Mouse (Mus musculus) inflammation-experienced regulatory T-cells, adult 6 months (primary cell): ENCODE results near the gene Cish. TPM values are rescaled to one million over a fixed set of nuclear protein-coding genes. Genes with fewer than 3 reads are reported as not detected.

Experiments
- ATAC-seq: one replicate; pipeline ENCODE4 v1.8.0; 2017
- polyA plus RNA-seq, 3 experiments: library from polyadenylated mRNA; unstranded; fragments of 100-300 nt; shearing (Covaris generic); gene quantifications; one replicate each; pipeline ENCODE4 v1.2.1; 2017

Gene Cish
- 100 to 1,000 TPM in 2 of 3 experiments, 10 to 100 TPM in 1; 85.4 to 124 (median 100) TPM for polyA plus RNA-seq

GRCm38 (mm10) chr9:107296016-107296040, at the start of gene Cish:
Gene Cish (plus strand): TSS chr9:107296026.
- no peak for ATAC-seq

GRCm38 (mm10) chr9:107246170-107246569, 49.7 kb upstream of the Cish start:
- peak; percentile 73 for ATAC-seq

DNA sequence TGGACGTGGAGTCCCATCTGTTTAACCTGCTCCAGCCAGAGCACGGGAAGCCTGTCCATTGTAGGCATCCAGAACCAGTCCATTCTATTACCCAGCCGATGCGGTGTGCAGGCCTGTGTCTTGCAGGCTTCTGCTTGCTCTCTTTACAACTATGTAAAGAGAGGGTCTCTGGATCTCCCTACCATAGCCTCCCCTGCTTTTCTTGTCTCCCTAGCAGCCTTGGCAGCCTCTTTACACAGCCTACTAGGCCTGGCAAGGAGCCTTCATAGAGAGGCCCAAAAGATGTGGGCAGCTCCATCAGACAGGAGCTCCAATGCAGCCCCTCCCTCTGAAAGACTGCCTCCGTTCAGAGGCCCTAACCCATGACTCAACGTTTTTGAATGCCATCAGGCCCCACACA, 46.7 kb upstream of the Cish start:
- ATAC-seq, result no peak

GRCm38 (mm10) chr9:107250416-107251337, 45.1 kb upstream of the Cish start:
- no peak for ATAC-seq

- ATAC-seq, result no peak
Observed at GRCm38 (mm10) chr9:107252164-107252563, 43.7 kb upstream of the Cish start.

DNA sequence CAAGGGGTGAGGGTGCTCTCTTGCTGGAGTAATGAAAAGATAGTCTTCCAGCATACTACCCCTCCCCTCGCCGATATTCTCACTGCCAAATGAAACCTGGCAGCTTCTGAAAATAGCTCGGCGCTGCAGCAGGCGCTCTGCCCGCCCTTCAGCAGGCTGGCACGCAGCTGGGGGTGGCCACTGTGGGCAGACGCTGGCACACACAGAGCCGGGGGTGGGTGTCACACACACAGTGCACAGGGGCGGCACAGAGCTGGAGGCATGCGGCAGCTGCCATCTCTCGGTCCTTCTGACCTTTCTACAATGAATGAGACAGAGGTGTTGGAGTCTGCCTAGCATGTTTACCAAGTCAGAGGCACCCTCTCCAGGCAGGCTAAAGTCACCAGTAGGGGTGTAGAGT, 41.4 kb upstream of the Cish start:
- no peak for ATAC-seq

DNA sequence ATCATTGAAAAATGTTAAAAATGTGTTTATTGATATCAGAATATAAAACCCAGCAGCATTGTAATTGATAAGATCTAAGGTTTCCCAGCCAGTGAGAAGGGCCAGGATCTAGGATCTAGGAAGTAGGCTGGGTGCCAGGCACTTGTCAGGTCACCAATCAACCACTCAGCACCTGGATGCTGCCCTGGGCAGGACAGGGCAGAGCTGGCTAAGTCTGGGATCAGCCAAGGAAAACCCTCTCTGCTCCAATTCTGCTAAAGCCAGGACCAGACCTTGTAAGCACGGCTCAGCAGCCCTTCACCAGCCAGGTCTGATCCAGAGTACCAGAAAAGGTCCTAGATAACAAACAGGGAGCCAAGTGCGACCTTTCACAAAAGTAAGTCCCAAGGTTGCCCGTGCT, 40.9 kb upstream of the Cish start:
- no peak for ATAC-seq

- ATAC-seq, result no peak
Observed at GRCm38 (mm10) chr9:107255596-107255995, 40.2 kb upstream of the Cish start.

DNA sequence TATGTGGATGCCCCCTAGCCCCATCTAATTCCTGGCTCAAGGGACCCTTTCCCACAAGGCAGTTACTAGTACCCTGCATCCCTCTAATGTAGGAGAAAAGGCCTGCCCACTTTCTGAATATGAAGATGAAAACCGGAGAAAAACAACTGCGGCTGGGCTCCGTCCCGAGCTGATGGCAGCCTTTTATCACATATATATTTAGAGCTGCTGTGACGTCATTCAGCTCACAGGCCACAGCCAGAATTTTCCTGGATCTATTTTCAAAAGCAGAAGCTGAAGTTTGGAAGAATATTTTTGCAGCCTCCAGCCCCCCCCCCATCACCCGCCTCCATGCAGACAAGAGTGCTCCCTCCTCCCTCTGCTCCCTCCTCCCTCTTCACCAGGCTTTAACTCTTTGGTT, 36.3 kb upstream of the Cish start:
- no peak for ATAC-seq

- no peak for ATAC-seq
Observed at GRCm38 (mm10) chr9:107260429-107260828, 35.4 kb upstream of the Cish start.

- no peak for ATAC-seq
Observed at GRCm38 (mm10) chr9:107260836-107261235, 35.0 kb upstream of the Cish start.

DNA sequence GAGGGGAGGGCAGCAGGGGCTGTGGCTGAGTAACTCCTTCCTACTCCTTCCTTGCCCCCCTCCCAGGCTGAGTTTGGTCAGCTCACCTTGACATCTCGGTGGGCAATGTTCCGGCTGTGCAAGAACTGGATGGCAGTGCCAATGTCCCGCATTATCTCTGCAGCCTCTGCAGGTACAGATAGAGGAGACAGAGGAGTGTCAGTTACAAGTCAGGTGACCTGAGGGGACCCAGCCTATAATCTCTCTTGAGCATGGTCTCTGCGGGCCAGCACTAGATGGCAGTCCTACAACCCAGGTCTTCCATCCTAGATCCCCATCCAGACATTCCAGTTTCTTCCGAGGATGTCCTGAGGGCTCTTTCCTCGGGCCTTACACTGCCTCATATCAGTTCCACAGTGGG, 34.0 kb upstream of the Cish start:
- no peak for ATAC-seq

GRCm38 (mm10) chr9:107262375-107262774, 33.5 kb upstream of the Cish start:
- no peak for ATAC-seq

DNA sequence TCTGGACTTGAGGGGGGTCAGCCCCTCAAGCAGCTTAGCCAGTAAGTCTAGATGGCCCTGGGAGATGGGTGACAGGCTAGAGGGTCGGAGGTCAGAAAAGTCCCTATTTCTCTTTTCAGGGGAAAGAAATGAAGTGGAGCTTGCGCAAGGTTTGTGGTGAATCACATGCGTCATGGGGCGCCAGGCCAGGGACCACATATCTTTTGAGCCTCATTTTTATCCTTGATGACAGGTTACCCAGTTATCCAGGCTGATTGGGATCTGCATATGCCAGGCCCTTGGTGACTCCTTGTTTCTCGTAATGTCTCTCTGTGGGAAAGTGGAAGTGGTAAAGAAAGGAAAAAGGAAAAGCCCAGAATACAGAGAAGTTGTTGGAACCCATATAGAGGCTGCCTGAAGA, 31.9 kb upstream of the Cish start:
- no peak for ATAC-seq

DNA sequence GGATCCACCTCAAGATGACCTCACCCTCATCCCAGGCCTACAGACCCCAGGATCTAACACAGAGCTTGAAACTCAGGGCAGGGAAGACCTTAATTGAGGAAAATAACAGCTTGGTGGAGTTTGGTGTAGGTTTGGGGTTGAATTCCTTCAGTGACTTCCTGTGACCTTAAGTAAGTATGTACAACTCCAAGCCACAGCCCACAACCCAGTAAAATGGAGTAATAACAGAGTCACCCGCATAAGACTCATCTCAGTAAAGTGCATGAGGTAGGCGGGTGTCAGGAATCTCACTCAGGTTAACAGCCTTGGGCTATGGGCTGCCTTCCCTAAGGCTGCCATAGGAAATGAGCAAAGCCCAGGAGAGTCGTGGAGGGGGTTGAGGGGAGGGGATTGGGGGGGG, 31.1 kb upstream of the Cish start:
- ATAC-seq, result no peak

- ATAC-seq, result no peak
Observed at GRCm38 (mm10) chr9:107267028-107267427, 28.8 kb upstream of the Cish start.

- no peak for ATAC-seq
Observed at GRCm38 (mm10) chr9:107267721-107268402, 28.0 kb upstream of the Cish start.

GRCm38 (mm10) chr9:107269772-107270171, 26.1 kb upstream of the Cish start:
- no peak for ATAC-seq

- ATAC-seq, result no peak
Observed at GRCm38 (mm10) chr9:107271177-107271938, 24.5 kb upstream of the Cish start.

DNA sequence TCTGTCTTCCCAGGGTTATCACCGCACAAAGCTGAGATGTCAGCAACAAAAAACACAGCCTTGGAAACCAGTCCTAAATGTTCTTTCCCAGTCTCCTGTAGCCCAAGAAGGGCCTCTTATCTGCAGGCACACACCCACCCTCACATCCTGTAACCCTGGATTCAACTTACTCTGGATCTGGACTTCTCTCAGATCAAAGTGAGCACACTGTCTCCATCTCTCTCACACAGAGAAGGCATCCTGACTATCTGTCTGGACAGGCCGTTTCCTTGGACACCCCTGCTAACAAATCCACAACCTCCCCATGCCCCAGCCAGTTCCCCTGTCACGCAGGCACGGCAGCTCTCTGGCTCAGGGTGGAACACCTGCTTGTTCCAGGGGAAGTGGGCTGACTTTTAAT, 23.5 kb upstream of the Cish start:
- ATAC-seq, result no peak

DNA sequence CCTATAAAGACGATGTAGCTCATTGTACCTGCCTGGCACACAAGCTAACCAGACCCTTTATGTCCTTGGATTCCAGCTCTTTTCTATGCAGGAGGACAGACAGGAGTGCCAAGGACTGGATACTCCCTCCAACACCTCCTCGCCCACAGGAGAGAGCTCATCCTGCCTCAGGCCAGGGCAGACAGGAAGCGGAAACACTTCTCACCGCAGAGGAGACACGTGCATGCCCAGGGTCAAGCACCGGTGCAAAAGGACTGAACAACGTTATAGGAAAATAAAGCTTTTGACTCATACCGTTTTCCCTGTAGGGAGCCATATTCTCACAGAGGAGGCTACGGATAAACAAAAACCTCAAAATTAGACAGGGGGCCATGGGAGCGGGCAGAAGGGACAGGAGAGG, 22.6 kb upstream of the Cish start:
- ATAC-seq, result peak; percentile 38

- ATAC-seq, result no peak
Observed at GRCm38 (mm10) chr9:107274751-107275150, 21.1 kb upstream of the Cish start.

DNA sequence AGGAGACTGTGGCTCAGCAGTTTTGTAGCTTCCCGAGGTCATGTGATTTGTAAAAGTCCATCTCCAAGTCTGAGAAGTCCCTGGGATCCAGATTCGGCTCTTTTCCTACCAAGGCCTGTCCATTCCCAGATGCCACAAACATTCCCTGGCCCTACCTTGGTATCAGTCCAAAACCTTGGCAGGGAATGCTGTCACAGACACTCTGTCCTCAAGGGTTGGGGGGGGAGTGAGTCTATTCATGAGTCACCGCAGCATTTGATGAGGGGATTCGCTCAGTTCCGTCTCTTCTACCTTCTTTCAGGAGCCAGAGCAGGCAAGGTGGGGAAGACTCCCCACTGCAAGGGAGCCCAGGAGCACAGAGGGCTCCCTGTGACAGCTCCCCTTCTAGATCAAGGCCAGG, 20.1 kb upstream of the Cish start:
- ATAC-seq, result no peak

DNA sequence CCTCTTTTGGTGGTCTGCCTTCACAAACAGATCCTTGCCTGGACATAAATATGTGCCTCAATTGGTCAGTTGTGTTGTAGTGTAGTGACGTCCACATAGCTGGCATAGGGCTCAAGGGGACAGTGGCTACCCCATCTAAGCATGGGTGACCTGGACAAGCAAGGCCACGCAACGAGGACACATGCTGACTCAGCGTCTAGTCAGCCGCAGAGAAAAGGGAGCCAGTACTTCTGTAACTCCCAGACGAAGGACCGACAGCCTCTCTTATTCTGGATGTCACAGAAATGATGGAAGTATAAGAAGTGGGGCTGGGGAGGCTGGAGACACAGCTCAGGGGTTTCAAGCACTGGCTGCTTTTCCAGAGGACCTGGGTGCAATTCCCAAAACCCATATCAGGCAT, 18.2 kb upstream of the Cish start:
- ATAC-seq, result no peak
